8 mouse cellular contexts compared by ENCODE assay signal in the genomic region with DNA sequence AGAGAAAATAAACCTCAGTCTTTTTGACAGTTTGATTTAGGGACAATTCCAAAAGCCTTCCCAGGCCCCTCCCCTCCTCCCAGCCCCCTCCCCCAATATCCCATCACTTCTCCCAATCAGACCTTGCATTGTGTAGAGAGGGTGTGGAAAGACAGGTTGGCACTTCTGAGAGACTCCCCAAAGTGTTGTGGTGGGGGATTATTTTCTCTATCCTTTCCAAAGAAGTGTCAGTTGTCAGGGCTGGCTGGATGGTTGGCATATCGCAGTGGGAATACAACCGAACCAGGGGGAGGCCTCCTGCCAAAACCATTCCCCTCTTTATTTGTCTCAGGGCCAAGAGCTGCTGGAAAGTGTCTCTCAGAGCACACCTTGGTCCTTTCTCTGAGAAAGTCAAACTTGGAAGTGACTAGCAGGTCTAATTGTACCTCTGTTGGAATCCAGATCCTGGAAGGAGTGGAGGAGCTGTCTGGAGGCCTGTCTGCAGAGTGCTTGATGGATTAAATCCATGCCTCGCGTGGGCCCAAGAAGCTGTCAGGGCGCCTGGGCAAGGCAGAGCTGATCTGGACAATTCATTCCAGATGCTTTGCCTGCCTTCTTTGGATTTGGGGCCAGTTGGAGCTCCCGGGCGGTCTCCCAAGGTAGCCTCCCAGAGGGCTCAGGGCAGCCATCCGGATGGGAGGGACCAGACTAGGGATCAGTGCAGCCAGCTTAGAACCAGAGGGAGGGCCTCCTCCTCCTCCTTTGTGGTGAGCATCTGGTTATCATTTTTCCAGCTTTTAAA. TPM values are rescaled to one million over a fixed set of nuclear protein-coding genes. Genes with fewer than 3 reads are reported as not detected.
DNase-seq lines count a peak whose midpoint lies in the region.

No protein-coding gene starts in this region.

- peak; percentile 27 for DNase-seq in adrenal gland, postnatal 14 days
- DNase-seq in adrenal gland, postnatal 25 days, result no peak
- peak; percentile 18 for DNase-seq in urinary bladder, postnatal 25 days (ENCODE audit: low spot score)
- DNase-seq in urinary bladder, adult 2 months (ENCODE audit: low spot score), result no peak
- peak; percentile 68 for DNase-seq in heart, postnatal 25 days (ENCODE audit: low spot score)
- peak; percentile 26 to 57 for DNase-seq in urinary bladder, postnatal 36 days (ENCODE audit: low spot score in 2 of 2)
- DNase-seq in right cerebral cortex, adult 2 months (ENCODE audit: low spot score in 2 of 2), result no peak
- DNase-seq in left cerebral cortex, postnatal 14 days (ENCODE audit: low spot score in 2 of 2), result no peak

- intact Hi-C loops in heart, postnatal 25 days (cut with DNase I), result loop anchor here (5.0 kb wide), 1 partner anchor 45 kb away; no protein-coding TSS in a partner anchor
- intact Hi-C loops in left cerebral cortex, postnatal 14 days (cut with DNase I), result no loop called here

RNA-seq across cellular contexts. Expression of a gene that starts 32.3 kb away (rescaled TPM):
- total RNA-seq in adrenal gland, postnatal 14 days (2021), result 54.2 and 55.5 TPM in 2 replicates
- 67.1 and 68.5 TPM in 2 replicates for total RNA-seq in adrenal gland, postnatal 25 days (2021)
- polyA plus RNA-seq in urinary bladder, adult 2 months (2012; rRNA removed), result 63.6 and 68.5 TPM in 2 replicates
- total RNA-seq in heart, postnatal 25 days (2021), result 10 to 100 TPM; 38.8 to 46.8 TPM
- total RNA-seq in left cerebral cortex, postnatal 14 days (2021), result 10 to 100 TPM; 58.6 to 61.3 TPM

RNA-seq across cellular contexts. Expression of a gene that starts 32.5 kb away (rescaled TPM):
- 9.8 and 13.0 TPM in 2 replicates for total RNA-seq in adrenal gland, postnatal 14 days (2021)
- 14.0 and 15.4 TPM in 2 replicates for total RNA-seq in adrenal gland, postnatal 25 days (2021)
- 25.2 and 36.2 TPM in 2 replicates for polyA plus RNA-seq in urinary bladder, adult 2 months (2012; rRNA removed)
- total RNA-seq in heart, postnatal 25 days (2021), result 1 to 10 TPM; 4.2 to 4.8 TPM
- 10 to 100 TPM; 16.6 to 16.9 TPM for total RNA-seq in left cerebral cortex, postnatal 14 days (2021)

RNA-seq across cellular contexts. Expression of a gene that starts 49.8 kb away (rescaled TPM):
- 58.9 and 60.7 TPM in 2 replicates for total RNA-seq in adrenal gland, postnatal 14 days (2021)
- total RNA-seq in adrenal gland, postnatal 25 days (2021), result 82.7 and 83.4 TPM in 2 replicates
- 20.3 and 26.2 TPM in 2 replicates for polyA plus RNA-seq in urinary bladder, adult 2 months (2012; rRNA removed)
- total RNA-seq in heart, postnatal 25 days (2021), result 10 to 100 TPM; 27.6 to 34.0 TPM
- total RNA-seq in left cerebral cortex, postnatal 14 days (2021), result 10 to 100 TPM; 74.9 to 79.7 TPM

Comparison
In these comparisons a context has a peak if more than half of its experiments do, and no peak if none do; other contexts are left out.
1. DNase-seq: peak in adrenal gland, postnatal 14 days (single experiment), urinary bladder, postnatal 25 days (single experiment), heart, postnatal 25 days (single experiment) and urinary bladder, postnatal 36 days (2 of 2); none in adrenal gland, postnatal 25 days (single experiment), urinary bladder, adult 2 months (single experiment), right cerebral cortex, adult 2 months (0 of 2) and left cerebral cortex, postnatal 14 days (0 of 2).